Mouse (Mus musculus): ENCODE data around the gene Spsb1. TPM values are rescaled to one million over a fixed set of nuclear protein-coding genes. Genes with fewer than 3 reads are reported as not detected.

The Spsb1 gene
- total and polyA plus RNA-seq, 3 experiments: 0.04 to 0.19 (median 0.07) TPM

DNA sequence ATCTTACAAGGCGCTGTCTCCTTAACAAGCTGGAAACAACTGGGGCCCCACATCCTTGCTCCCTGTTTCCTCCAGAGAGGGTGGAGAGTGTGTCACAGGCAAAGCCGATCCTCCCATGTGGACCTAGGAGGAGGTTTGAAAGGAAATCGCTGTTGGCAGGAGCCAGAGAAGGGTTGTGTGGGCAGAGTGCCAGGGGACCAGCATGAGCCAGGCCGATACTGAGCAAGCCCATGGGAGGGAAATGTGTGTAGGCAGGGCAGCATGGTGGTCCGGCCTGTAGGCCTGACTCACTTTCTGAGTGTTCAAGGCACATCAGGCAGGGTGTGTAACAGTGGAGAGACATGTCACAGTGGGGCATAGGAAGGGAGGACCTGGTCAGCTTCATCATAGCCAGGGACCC lies 11.4 kb upstream of the Spsb1 start:
- dilution Hi-C loops (cut with MboI; ENCODE audit: extremely low pct_ligation_motif_present, extremely low pct_unique_long_range_greater_than_20kb, low sequenced_read_pairs) (loop anchor here (25.0 kb wide), 1 partner anchor 179 kb away; no protein-coding TSS in a partner anchor), in situ Hi-C loops (cut with MboI; ENCODE audit: low pct_ligation_motif_present, low pct_unique_long_range_greater_than_20kb, low sequenced_read_pairs) (no loop called here)

DNA sequence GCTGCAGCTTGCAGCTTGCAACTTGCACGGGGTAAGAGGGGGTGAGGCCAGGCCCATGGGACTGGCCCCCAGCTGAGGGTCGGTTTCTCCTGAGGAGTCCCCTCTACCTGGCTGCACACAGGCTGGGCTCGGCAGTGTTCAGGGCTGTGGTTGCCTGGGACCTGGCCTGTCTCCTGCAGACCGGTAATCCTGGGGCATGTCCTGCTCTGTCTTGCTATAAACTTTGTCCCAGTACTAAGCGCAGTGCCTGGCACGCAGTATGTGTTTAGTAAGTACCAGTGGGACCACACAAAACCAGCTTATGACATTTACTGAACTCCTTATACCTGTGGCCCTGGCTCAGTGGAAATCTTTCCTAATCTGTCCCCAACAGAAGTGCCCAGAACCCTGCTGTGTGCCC lies 10.8 kb upstream of the Spsb1 start:
- H3K27me3 ChIP-seq (replicated peaks): peaks cover 35% of the 10 kb centered on the region
- no peaks in the 10 kb centered on the region for H3K36me3 ChIP-seq (replicated peaks in 1 of 2; ENCODE audit: control insufficient read depth in 1 of 2, insufficient read depth in 1 of 2, low read length in 1 of 2)
- no peak for DNase-seq (ENCODE audit: extremely low read depth)
- H3K79me2 ChIP-seq (replicated peaks; ENCODE audit: control insufficient read depth, extremely low read depth, insufficient read depth, poor library complexity, severe bottlenecking): no peaks in the 10 kb centered on the region
- no peak overlapping the region for H3K4me3 ChIP-seq (replicated peaks in 1 of 3; ENCODE audit: low read depth in 2 of 3, low read length in 2 of 3, poor library complexity in 1 of 3)
- in situ Hi-C loops (cut with MboI; ENCODE audit: low pct_ligation_motif_present, low pct_unique_long_range_greater_than_20kb, low sequenced_read_pairs): no loop called here
- dilution Hi-C loops (cut with MboI; ENCODE audit: extremely low pct_ligation_motif_present, extremely low pct_unique_long_range_greater_than_20kb, low sequenced_read_pairs): loop anchor here (25.0 kb wide), 1 partner anchor 178 kb away; no protein-coding TSS in a partner anchor
- no peak overlapping the region for H3K27ac ChIP-seq (ENCODE audit: insufficient read depth, low read depth)
- no peak for TF ChIP-seq IRF4 (IDR thresholded peaks at IDR 0.05; ENCODE audit: low read depth, low read length)
- TF ChIP-seq RAD21 (IDR thresholded peaks at IDR 0.05; ENCODE audit: low read depth, low read length): no peak
- TF ChIP-seq CHD2 (IDR thresholded peaks at IDR 0.05; ENCODE audit: low read length): no peak
- no peak for TF ChIP-seq TCF12 (IDR thresholded peaks at IDR 0.05; ENCODE audit: low read depth, low read length)
- no peak for TF ChIP-seq MEF2A (IDR thresholded peaks at IDR 0.05; ENCODE audit: borderline replicate concordance, low read depth, low read length)
- no peak for TF ChIP-seq MAX (IDR thresholded peaks at IDR 0.05; ENCODE audit: low read length)
- TF ChIP-seq NRF1 (IDR thresholded peaks at IDR 0.05; ENCODE audit: low read depth, low read length): no peak
- no peak for TF ChIP-seq MXI1 (IDR thresholded peaks at IDR 0.05; ENCODE audit: low read depth, low read length)
- no peak for TF ChIP-seq KAT2A (IDR thresholded peaks at IDR 0.05; ENCODE audit: insufficient replicate concordance, low read length)
- no peak for TF ChIP-seq ELF1 (IDR thresholded peaks at IDR 0.05; ENCODE audit: low read depth, low read length)
- no peak for TF ChIP-seq ZNF384 (IDR thresholded peaks at IDR 0.05; ENCODE audit: low read depth, low read length)
- TF ChIP-seq SIN3A (IDR thresholded peaks at IDR 0.05; ENCODE audit: low read length): no peak
- no peak for TF ChIP-seq GABPA (IDR thresholded peaks at IDR 0.05; ENCODE audit: insufficient replicate concordance, low read depth, low read length)
- TF ChIP-seq NELFE (IDR thresholded peaks at IDR 0.05; ENCODE audit: low read depth, low read length): no peak
- no peak for TF ChIP-seq MAFK (IDR thresholded peaks at IDR 0.05; ENCODE audit: insufficient replicate concordance, low read length)
- TF ChIP-seq EP300 (IDR thresholded peaks at IDR 0.05; ENCODE audit: low read length): no peak
- TF ChIP-seq MAZ (IDR thresholded peaks at IDR 0.05; ENCODE audit: low read depth, low read length): no peak
- TF ChIP-seq JUN (IDR thresholded peaks at IDR 0.05; ENCODE audit: insufficient read depth, low read depth, low read length): no peak
- no peak for TF ChIP-seq CTCF (conservative IDR thresholded peaks at IDR 0.05 in 1 of 2, IDR thresholded peaks at IDR 0.05 in 1 of 2; ENCODE audit: low read depth in 2 of 2, low read length in 2 of 2)
- peaks cover 7% of the 10 kb centered on the region for H3K9me3 ChIP-seq (replicated peaks; ENCODE audit: low read length)
- H3K4me1 ChIP-seq (ENCODE audit: control insufficient read depth in 1 of 2, insufficient read depth in 2 of 2): no peaks in the 10 kb centered on the region
- no peak overlapping the region for H3K4me2 ChIP-seq (ENCODE audit: insufficient read depth, low read depth, poor library complexity, severe bottlenecking)
- no peak overlapping the region for H3K9ac ChIP-seq (ENCODE audit: insufficient read depth, low read depth)

More for the DNA sequence above, 11.4 kb upstream of the Spsb1 start:
- Histone ChIP-seq H3K27ac (ENCODE audit: insufficient read depth, low read depth) (no peak overlapping the region), H3K9me3 (replicated peaks; ENCODE audit: low read length) (peaks cover 7% of the 10 kb centered on the region), H3K4me3 (replicated peaks in 1 of 3; ENCODE audit: low read depth in 2 of 3, low read length in 2 of 3, poor library complexity in 1 of 3) (no peak overlapping the region), H3K9ac (ENCODE audit: insufficient read depth, low read depth) (no peak overlapping the region), H3K36me3 (replicated peaks in 1 of 2; ENCODE audit: control insufficient read depth in 1 of 2, insufficient read depth in 1 of 2, low read length in 1 of 2) (no peaks in the 10 kb centered on the region), H3K4me1 (ENCODE audit: control insufficient read depth in 1 of 2, insufficient read depth in 2 of 2) (no peaks in the 10 kb centered on the region), H3K79me2 (replicated peaks; ENCODE audit: control insufficient read depth, extremely low read depth, insufficient read depth, poor library complexity, severe bottlenecking) (no peaks in the 10 kb centered on the region), H3K4me2 (ENCODE audit: insufficient read depth, low read depth, poor library complexity, severe bottlenecking) (no peak overlapping the region), H3K27me3 (replicated peaks) (peaks cover 31% of the 10 kb centered on the region)
- no peak for TF ChIP-seq ZKSCAN1 (IDR thresholded peaks at IDR 0.05; ENCODE audit: borderline replicate concordance, low read depth, low read length)
- no peak for TF ChIP-seq POLR2AphosphoS2 (IDR thresholded peaks at IDR 0.05; ENCODE audit: low read depth, low read length)
- no peak for TF ChIP-seq RCOR1 (conservative IDR thresholded peaks at IDR 0.05; ENCODE audit: low read depth, low read length)
- TF ChIP-seq MEF2A (IDR thresholded peaks at IDR 0.05; ENCODE audit: borderline replicate concordance, low read depth, low read length): no peak
- TF ChIP-seq RAD21 (IDR thresholded peaks at IDR 0.05; ENCODE audit: low read depth, low read length): no peak
- TF ChIP-seq SIN3A (IDR thresholded peaks at IDR 0.05; ENCODE audit: low read length): no peak
- no peak for TF ChIP-seq USF1 (IDR thresholded peaks at IDR 0.05; ENCODE audit: low read depth, low read length)
- no peak for TF ChIP-seq JUND (conservative IDR thresholded peaks at IDR 0.05; ENCODE audit: low read depth, low read length)
- no peak for TF ChIP-seq MXI1 (IDR thresholded peaks at IDR 0.05; ENCODE audit: low read depth, low read length)
- no peak for TF ChIP-seq MAFK (IDR thresholded peaks at IDR 0.05; ENCODE audit: insufficient replicate concordance, low read length)
- no peak for TF ChIP-seq ZC3H11A (IDR thresholded peaks at IDR 0.05; ENCODE audit: low read depth, low read length)
- TF ChIP-seq E2F4 (IDR thresholded peaks at IDR 0.05; ENCODE audit: insufficient replicate concordance, low read depth, low read length): no peak
- no peak for DNase-seq (ENCODE audit: extremely low read depth)
